Mouse (Mus musculus): ENCODE results near the gene Smarca4.

- TF ChIP-seq POLR2A (IDR thresholded peaks at IDR 0.05; ENCODE audit: borderline replicate concordance, low read depth, low read length), result no peak
- no peak for TF ChIP-seq CTCF (IDR thresholded peaks at IDR 0.05; ENCODE audit: low read depth, low read length)
Measured at GRCm38 (mm10) chr9:21605865-21606264, 10.1 kb upstream of the Smarca4 start.

All from bone marrow macrophage, adult 2 months (primary cell).